ENCODE assay signal across 8 mouse cellular contexts in the genomic region with DNA sequence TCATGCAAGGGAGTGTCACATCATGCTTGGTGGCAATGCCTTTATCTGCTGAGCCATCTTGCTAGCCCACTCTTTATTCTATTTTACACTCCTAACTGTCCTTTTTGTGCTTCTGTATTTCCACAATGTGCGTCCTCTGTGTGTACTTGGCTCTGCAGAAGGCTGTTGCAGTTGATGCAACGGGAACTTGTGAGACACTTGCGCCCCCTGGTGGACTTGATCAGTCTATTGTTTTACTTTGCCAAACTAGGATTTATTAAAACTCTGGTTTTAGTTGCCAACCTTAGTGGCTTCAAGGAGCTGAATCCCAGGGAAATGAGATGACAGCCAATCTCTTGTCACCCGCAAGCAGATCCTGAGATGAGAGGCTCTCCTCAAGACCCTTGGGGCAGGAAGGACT. TPM values are rescaled to one million over a fixed set of nuclear protein-coding genes. Genes with fewer than 3 reads are reported as not detected.
A peak's percentile ranks its signal among the peaks of the same experiment; 100 is the strongest.
DNase-seq lines count a peak whose midpoint lies in the region; ATAC-seq and TF ChIP-seq lines count a peak whose summit lies in the region.
"Had no signal": no experiment of that assay in that cellular context is flagged by ENCODE, and none has a peak within 500 bp of the region (broad histone marks: within the 10 kb centered on the region; RNA-seq: fewer than 3 reads in every experiment).

No protein-coding gene starts in this region.

- TF ChIP-seq CTCF in E14TG2a.4 (conservative IDR thresholded peaks at IDR 0.05; ENCODE audit: low read length) = peak; percentile 71
- peak; percentile 88 for TF ChIP-seq CTCF in lung, postnatal 0 days (IDR thresholded peaks at IDR 0.05)

- H3K4me1 ChIP-seq in E14TG2a.4 (replicated peaks; ENCODE audit: low read depth, low read length) = peaks cover 55% of the 10 kb centered on the region
- peaks cover 4% of the 10 kb centered on the region; the same call in 1 of the 2 replicates for H3K4me1 ChIP-seq in lung, postnatal 0 days (ENCODE audit: insufficient read depth, low read depth, low read length)

- H3K9me3 ChIP-seq in E14TG2a.4 (ENCODE audit: low read length) = peaks cover 15% of the 10 kb centered on the region
- H3K9me3 ChIP-seq in lung, postnatal 0 days (ENCODE audit: low read length) = no peaks in the 10 kb centered on the region
- H3K9me3 ChIP-seq: limb, embryonic 13.5 days had no signal

- 17% methylated on average over 4 of the region's 4 CpGs for WGBS in lung, postnatal 0 days

- H3K4me2 ChIP-seq in lung, postnatal 0 days (replicated peaks; ENCODE audit: low read depth, low read length) = no peak overlapping the region
- H3K4me2 ChIP-seq: limb, embryonic 13.5 days had no signal

- no peak overlapping the region for H3K9ac ChIP-seq in lung, postnatal 0 days (replicated peaks; ENCODE audit: low read depth)
- H3K9ac ChIP-seq: limb, embryonic 13.5 days had no signal

- TF ChIP-seq EP300 in lung, postnatal 0 days (IDR thresholded peaks at IDR 0.05) = no peak

- no peak for ATAC-seq in lung, postnatal 0 days

- no peak overlapping the region for H3K27ac ChIP-seq in lung, postnatal 0 days (ENCODE audit: low read length)
- H3K27ac ChIP-seq: limb, embryonic 13.5 days had no signal

- no peaks in the 10 kb centered on the region for H3K36me3 ChIP-seq in E14TG2a.4 (ENCODE audit: insufficient read depth, low read length)
- H3K36me3 ChIP-seq in lung, postnatal 0 days (ENCODE audit: insufficient read depth, low read length) = no peaks in the 10 kb centered on the region
- H3K36me3 ChIP-seq: limb, embryonic 13.5 days had no signal

- H3K27me3 ChIP-seq in E14TG2a.4 (ENCODE audit: insufficient read depth, low read length) = no peaks in the 10 kb centered on the region
- H3K27me3 ChIP-seq in lung, postnatal 0 days (replicated peaks; ENCODE audit: insufficient read depth, low read length) = no peaks in the 10 kb centered on the region
- H3K27me3 ChIP-seq: limb, embryonic 13.5 days had no signal

- H3K4me3 ChIP-seq in E14TG2a.4 (replicated peaks; ENCODE audit: low read length) = peak overlapping the region; percentile 70
- H3K4me3 ChIP-seq in lung, postnatal 0 days (ENCODE audit: low read depth, low read length) = no peak overlapping the region
- H3K4me3 ChIP-seq: limb, embryonic 13.5 days had no signal

- DNase-seq in A20 (ENCODE audit: low read depth, low spot score) = peak; percentile 81
- DNase-seq in c-Kit-positive CD71-positive TER-119-negative erythroid progenitor cells, embryonic 14.5 days (ENCODE audit: low read depth) = peak; percentile 80
- DNase-seq in frontal cortex, postnatal 36 days (ENCODE audit: low spot score in 2 of 2) = peak; percentile 59 to 74
- peak; percentile 79 for DNase-seq in layer of hippocampus, adult 11-12 months (ENCODE audit: low spot score)
- DNase-seq in lung, postnatal 0 days (ENCODE audit: low spot score) = peak; percentile 89
- peak; percentile 80 for DNase-seq in skeletal muscle tissue, adult 2 months (ENCODE audit: low read depth, low spot score)

RNA-seq across cellular contexts. Expression of gene Gstp2, which starts 2.0 kb away (rescaled TPM):
- polyA plus RNA-seq in lung, postnatal 0 days (2015; fragmentation: Nextera tagmentation; extraction: Ambion mirVana) = 6.3 and 7.3 TPM in 2 replicates

RNA-seq across cellular contexts. Expression of gene Gstp1, which starts 10.1 kb away (rescaled TPM):
- polyA plus RNA-seq in lung, postnatal 0 days (2015; fragmentation: Nextera tagmentation; extraction: Ambion mirVana) = 273 and 288 TPM in 2 replicates

RNA-seq across cellular contexts. Expression of gene Gstp3, which starts 11.5 kb away (rescaled TPM):
- 6.5 and 6.9 TPM in 2 replicates for polyA plus RNA-seq in lung, postnatal 0 days (2015; fragmentation: Nextera tagmentation; extraction: Ambion mirVana)
- polyA plus RNA-seq: limb, embryonic 13.5 days had no signal

RNA-seq across cellular contexts. Expression of gene Cabp2, which starts 33.5 kb away (rescaled TPM):
- polyA plus RNA-seq in lung, postnatal 0 days (2015; fragmentation: Nextera tagmentation; extraction: Ambion mirVana) = not detected in 2 replicates
- polyA plus RNA-seq: limb, embryonic 13.5 days had no signal

RNA-seq across cellular contexts. Expression of gene Ndufv1, which starts 35.3 kb away (rescaled TPM):
- 130 and 152 TPM in 2 replicates for polyA plus RNA-seq in lung, postnatal 0 days (2015; fragmentation: Nextera tagmentation; extraction: Ambion mirVana)
